Mouse (Mus musculus) kidney, postnatal 10 days (tissue): ENCODE measurements around the gene Olfr1462.

Source experiments
- DNase-seq: peaks from one replicate; pipeline ENCODE4 v3.0.0; 2021; ENCODE audit warnings: mixed read lengths

Gene Olfr1462

DNA sequence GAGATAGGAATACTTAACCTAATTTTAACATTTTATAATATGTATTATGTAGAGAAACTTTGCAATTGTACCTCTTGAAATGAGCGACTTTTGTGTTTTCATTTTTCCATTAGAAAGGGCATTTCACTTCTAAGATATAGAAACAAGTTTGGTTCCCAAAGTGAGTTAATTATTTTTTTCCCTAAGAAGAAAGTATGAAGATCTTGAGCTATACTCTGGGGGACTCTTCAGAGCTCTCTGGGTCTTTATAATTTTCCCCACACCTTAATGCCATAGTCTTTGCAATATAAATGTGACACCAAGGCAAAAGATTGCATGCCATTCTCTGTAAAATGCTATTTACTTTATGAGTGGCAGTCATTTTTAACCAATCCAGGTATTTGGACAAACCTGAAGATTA lies at the start of gene Olfr1462:
TSS of gene Olfr1462 (plus strand) at position 301 of the 400 bp plus-strand sequence.
- no peak for DNase-seq

DNA sequence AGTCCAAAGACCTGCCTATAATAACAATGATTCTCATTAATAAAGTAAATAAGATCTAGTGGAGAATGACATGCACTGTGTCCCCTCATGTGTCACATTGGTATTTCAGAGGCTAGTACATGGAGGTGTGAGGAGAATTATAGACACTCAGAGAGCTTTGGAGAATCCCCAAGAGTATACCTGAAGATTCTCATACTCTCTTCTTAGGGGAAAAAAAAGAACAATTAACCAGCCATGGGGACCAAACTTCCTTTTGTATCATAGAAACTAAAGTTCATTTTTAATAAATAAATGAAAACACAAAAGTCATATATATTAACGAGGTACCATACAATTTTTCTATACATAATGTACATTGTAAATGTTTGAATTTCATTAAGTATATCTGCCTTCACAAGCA lies 36.1 kb upstream of the Olfr1462 start, which contains the start of gene Olfr1459:
TSS of gene Olfr1459 (minus strand) at position 101 of the 400 bp plus-strand sequence.
- DNase-seq = no peak

DNA sequence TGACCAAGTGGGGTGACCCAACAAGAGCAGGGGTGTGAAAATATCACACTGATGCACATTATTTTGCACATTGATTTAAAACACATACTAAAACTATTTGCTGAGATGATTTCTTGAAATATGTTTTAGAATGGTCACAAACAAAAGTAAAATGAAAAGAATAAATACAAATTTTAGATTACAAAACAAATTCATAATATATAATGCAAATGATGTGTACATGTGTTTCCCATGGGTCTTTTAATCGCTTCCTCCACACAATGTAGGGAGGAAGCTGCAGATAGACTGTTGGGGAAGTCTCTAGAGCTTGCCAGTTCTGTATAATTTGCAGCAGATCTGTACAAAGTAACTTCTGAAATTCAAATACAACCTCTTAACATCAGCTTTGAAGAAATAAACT lies 22.8 kb upstream of the Olfr1462 start, which contains the start of gene Olfr1461:
TSS of gene Olfr1461 (plus strand) at position 301 of the 400 bp plus-strand sequence.
- no peak for DNase-seq

DNA sequence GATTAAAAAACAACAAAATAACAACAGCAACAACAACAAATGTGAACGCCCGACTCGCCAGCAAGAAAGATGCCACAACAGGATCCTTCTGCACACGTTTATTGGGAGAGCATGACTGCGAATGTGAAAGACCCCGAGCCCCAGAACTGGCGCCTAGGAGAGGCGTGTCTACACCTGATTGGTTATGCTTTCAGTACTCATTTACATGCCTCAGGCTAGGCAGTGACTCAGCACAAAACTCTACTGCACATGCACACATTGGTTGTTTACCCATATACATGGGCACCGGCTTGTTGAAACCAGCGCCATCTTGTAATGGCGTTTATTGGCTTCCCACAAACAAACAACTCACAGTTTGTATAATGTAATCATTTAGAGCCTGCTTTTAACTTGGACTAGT lies 36.1 kb downstream of the Olfr1462 start:
- no peak for DNase-seq

DNA sequence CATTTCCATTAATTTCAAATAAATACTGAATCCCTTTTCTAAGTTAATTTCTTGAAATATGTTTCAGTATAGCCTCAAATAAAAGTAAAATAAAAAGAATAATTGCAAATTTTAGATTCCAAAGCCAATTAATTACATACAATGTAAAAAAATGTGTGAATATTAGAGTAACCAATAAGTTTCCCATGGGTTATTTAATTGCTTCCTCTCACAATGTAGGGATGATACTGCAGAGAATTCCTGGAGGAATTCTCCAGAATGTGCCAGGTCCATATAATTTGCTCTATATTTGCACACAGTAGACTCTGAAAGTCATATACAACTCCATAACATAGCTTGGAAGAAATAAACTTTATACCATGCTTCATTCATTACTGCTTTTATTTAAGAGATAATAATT lies 45.5 kb downstream of the Olfr1462 start, which contains the start of gene Olfr1463:
TSS of gene Olfr1463 (plus strand) at position 301 of the 400 bp plus-strand sequence.
- no peak for DNase-seq
